Mouse (Mus musculus) embryo, embryonic 9.5 days (tissue): ENCODE measurements around the gene Dmc1.

Experiments
- DNase-seq: peaks from one replicate; pipeline ENCODE4 v3.0.0-alpha.2; 2017; ENCODE audit errors: extremely low spot score

Dmc1 gene

DNA sequence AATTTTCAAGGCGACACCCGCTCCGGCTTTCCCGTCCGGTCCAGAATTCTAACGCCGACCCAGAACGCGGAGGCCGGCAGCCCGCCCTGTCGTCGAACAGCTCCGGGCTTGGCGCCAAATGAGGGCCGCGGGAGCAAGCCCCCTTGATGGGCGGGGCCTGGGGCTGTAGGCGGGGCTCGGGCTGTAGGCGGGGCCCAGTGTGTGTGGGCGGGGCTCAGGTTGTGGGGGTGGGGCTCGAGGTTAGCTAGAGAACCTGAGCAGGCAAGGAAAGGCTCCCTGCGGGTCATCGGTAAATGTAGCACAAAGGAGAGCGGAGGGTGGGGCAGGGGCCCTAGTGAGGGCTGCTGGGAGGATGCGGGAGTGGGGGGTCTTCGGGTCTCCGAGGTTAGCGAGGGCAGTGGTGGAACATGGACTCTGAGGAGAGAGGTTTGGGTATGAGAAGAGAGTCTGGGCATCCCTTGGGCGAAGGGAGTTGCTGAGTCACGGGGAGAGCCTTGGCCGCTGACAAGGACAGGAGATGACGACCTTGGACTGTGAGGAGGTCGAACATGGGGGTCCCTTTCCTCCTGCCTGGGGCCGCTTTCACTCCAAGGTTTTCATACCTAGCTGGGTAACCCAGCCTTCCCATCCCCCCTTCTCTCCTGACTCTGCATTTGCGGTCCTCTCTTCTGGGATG lies at the start of gene Dmc1:
Gene Dmc1, minus strand, starts transcription at position 120 of the 676 bp plus-strand sequence.
- peak; percentile 75 for DNase-seq

DNA sequence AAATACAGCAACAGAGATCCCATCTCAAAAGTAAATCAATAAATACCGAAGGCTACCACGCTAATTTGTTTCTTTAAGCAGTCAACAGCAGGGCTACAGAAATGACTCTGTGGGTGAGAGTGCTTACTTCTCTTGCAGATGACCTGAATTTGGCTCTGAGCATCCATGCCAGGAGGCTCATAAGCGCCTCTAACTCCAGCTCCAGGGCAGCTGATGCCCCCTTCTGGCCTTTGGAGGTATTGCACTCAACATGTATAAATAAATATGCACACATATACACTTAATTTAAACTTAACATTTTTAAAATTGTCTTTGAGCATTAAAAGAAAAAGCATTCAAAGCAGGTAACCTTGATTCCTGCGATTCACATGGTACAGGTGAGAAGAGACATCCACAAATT lies 46.6 kb upstream of the Dmc1 start:
- DNase-seq, result no peak

DNA sequence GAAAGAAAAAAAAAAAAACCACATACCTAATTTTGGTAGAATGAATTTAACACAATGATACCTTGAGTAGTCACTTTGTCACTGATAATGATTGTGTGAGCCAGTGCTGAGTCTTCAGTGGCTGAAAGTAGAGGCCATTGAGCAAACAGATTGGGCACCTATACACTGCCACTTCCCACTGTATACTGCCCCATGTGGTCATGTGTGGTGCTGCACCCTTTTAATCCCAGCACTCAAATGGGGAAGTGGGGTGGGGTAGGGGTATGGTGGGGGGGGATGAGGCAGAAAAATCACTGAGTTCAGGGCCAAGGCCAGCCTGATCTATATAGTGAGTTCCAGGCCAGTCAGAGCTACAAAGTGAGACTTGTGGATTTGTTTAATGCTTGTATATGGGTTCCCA lies 45.7 kb upstream of the Dmc1 start:
- peak; percentile 43 for DNase-seq

DNA sequence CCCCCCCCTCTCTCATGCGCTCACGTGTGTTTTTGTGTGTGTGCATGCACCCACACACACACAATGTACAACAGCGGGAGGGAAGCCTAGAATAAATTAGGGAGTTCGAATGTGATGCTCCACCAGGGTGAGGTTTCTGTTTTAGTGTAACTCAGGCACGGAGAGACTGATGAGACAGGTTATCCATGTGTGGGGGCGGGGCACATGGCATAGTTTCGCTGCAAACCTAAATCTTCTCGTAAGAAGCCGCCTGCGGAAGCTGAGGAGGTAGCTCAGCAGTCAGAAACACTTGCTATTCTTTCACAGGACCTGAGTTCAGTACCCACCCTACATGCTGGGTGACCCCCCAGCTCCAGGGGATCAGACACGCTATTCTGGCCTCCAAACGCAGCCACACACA lies 43.2 kb upstream of the Dmc1 start:
- DNase-seq, result no peak

DNA sequence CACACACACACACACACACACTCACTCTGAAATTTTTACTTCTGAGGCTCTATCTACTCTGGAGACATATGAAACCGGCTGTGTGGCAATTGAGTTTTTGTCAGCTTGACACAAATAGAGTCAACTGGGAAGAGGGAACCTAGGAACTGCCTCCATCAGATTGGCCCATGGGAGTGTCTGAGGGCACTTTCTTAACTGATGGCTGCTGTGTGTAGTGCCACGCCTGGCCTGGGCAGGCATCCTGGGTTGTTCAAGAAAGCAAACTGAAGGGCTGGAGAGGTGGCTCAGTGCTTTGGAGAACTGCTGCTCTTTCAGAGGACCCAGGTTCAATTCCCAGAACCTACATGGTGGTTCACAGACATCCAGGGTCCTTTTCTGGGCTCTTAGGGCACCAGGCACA lies 40.6 kb upstream of the Dmc1 start:
- DNase-seq, result no peak

DNA sequence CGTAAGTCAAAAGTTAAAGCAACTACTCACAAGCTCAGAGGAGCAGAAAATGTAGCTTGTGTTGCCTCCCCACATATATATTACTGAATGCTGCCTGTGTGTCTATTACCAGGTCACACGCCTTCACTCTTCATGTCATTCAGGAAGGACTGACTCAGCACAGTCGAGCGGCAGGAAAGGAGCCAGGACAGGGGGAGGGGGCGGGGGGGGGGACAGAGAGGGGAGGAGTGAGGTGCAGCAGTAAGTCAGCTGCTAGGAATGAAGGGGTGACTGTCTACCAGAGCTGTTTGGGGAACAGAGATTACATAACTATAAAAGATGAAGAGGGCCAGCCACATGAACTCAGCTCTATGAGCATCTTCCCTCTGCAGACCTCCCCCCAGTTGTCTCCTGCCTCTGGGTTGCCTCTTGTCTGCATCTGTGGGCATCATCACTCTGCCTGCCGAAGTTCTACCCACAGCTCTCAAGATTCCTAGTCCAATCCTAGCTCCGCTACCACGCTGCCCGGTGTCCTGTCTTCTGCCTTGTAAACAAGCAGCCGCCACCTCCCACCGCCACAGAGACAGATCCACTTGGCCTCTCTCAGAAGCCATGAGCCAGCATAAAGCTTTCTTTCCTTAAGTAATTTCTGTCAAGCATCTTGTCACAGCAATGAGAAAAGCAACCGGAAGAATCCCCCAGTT lies 36.4 kb upstream of the Dmc1 start:
- no peak for DNase-seq

DNA sequence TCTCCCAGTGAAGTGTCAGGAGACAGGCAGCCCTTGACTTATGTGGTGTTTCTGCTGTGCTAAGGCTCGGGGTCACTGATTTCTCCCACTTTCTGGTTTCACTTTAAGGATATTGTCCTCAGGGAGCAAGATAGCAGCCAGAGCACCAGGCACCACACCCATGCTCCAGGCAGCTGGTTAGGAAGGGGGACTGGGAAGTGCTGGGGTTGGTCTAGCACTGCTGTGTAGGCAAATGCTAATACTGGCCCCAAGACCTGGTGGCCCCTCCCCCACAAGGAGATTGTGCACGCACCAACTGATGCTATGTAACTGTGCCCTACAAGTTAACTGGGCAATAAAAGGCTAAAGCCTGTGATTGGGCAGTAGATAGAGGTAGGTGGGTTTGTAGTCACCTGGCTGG lies 25.6 kb upstream of the Dmc1 start:
- DNase-seq, result no peak

DNA sequence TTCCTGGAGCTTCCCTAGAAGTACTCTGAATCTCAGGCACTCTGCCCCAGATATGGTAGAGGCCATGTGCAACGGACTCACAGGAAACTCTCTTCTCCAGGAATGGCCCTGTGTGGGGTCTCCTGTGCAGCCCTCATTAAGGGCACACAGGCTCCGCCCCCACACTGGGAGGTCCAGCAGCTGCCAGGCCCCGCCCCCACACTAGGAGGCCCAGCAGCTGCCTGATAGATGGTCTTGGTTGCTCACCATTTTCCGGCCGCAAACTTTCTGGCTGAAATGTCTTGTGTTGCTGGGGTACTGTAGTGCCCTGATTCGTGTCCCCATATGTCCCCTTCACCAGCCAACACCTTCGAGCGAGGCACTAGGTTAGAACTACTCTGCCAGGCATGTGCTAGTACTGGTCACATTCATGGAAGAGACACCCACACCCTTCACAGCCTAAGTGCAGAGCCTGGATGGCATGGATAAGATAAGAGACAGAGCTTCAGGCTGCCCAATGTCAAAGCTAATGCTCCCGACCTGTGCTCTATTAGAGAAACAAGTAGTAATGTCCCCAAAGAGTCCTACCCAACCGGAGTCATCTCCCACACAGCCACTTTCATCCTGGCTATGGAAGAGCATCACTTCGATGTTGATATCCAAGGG lies 15.0 kb upstream of the Dmc1 start:
- DNase-seq, result no peak

DNA sequence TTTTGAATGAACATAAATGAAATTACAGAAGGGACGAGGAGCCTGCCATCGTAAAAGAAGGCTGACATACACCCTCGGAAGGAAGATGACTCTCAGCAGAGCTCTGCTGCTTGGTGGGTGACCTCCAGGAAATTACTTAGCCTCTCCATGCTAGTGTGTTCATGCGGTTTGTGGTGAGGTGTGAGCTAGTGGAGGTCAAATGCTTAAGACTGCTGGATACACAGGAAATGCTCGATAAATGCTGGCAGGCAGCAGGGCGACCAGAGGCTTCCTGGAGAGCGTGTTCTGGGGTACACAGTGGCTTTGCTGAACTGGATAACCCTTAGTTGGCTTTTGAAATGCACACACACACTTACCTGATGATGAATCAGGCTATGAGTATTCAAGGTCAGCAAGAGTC lies 13.5 kb upstream of the Dmc1 start:
- DNase-seq, result no peak

DNA sequence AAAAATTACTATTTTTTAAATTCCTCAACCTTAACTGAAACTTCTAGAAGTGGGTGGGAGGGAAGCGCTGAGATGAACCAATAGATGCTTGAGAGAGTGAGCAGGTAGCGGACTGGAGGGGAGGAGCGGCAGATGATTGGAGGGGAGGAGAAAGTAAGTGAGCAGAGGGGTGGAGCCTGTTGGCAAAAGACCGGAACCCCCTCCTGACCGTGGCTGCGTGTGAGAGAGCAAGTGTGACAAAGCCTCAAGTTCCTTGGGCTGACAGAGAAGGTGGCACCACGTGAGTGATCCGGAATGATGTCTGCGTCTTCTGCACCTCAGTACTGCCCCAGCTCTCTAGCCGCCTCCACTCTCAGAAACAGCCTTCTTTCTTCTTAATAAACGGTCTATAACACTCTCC lies 12.2 kb upstream of the Dmc1 start:
- no peak for DNase-seq

DNA sequence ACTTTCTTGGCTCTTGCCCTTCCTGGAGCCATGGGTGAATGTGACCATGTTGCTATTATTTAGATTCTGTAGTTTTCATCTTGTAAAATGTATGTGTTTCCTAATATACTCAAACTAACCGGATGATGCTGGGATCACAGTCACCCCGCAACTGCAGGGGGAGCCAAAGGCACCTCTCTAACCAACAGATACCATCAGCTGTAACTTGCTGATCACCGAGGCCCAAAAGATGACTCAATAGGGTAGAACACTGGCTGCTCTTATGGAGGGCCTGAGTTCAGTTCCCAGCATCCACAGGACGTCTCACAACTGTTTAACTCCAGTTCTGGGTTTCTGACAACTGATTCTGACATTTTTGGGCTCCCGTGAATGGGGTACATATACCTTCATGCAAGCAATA lies 11.8 kb upstream of the Dmc1 start:
- DNase-seq, result no peak

DNA sequence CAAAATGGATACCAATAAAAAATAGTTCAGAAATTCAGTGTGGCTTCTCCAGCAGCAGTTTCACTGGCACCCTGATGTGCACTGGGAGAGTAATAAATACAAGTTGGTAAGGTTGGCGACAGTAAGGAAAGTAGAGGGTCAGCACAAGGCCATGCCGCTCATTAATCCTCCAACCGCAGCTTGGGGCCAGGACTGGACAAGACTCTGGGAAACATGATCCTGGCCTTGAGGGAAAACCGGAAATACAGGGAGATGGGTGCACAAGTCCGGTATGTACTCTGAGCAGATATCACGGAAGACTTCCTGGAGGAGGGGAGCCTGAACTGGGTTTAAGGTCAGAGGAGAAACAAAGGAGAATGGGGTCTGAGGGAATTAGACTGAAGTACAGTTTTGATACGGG lies 10.6 kb upstream of the Dmc1 start:
- no peak for DNase-seq

DNA sequence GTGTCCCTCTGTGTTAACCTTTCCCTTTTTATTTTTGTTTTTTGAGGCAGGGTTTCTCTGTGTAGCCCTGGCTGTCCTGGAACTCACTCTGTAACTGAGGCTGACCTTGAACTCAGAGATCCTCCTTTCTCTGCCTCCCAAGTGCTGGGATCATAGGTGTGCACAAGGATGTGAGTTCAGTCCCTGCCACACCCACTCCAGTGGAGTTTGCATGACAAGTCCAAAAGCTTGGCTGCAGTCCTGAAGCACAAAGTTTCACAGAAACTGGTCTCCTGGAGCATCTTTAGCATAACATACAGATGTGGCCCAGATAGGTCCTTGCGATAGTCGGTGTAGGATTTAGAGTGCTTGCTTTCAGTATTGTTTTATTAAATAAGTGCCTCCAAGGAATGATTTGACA lies 4.3 kb upstream of the Dmc1 start:
- no peak for DNase-seq

DNA sequence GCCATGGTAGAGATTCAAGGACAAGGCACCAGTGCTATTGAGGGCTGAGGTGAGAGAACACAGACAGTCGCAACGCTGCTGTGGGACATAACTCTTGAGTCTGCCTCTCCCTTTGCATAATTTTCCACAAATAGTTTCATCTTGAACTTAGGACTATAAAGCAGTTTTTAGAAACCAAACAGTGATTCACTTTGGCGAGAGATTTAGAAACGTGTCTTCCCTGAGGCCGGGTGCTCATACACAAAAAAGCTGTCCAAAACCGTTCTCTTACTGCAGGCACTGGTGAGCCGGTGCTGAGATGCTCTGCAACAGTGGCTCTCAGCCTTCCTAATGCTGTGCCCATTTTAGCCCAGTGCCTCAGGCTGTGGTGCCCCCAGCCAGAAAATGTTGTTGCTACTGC lies 3.3 kb upstream of the Dmc1 start:
- DNase-seq, result no peak

DNA sequence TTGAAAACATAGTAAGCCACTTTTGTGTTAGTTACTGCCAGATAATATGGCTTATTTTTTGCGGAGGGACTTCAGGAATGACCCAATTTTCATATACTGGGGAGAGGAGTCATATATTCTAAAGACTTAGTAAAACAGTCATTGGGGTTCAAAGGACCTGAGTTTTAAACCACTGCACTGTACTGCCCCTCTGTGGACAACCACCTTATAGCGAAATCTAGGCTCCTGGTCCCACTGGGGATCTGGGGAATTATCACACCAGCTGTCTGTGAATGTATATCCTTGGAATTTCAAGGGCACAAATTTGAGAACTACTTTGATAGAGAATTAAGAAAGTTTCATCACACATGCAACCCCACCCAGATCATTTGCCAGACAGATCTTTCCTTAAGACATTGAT lies 2.8 kb upstream of the Dmc1 start:
- no peak for DNase-seq

DNA sequence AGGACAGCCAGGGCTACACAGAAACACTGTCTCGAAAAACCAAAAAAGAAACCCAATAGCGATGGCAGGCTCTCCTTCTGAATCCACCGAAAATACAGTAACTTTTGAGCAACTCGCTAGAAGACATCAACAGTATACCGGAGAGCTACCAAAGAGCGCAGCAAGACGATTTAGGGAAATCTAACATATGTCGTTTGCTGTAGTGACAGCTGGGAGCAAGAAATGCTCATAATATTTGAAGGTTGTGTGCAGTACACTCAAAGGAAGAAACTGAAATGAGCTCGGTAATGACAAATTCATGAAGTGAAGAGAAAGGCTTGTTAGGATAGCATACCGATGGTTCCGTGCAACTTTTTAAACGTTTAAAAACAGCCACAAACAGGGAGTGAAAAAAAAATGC lies 1.3 kb upstream of the Dmc1 start:
- no peak for DNase-seq

DNA sequence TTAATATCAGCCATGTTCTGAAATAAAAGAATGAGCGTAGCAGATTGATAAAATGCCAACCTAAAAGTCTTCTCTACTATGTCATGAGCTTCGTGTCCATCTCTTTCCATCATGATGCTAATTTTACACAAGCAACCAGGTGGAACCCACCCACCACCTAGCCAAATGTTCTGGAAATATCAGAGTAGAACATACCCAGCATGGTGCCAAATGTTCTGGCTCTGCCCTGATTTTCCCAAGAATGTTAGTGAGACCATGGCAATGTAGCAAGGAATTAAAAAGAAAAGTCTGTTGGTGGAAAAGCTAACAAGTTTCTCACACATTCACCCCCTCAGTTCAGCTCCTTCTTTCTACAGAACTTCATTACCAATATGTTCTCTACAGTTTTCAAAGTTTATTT lies 4.7 kb downstream of the Dmc1 start:
- DNase-seq, result no peak

DNA sequence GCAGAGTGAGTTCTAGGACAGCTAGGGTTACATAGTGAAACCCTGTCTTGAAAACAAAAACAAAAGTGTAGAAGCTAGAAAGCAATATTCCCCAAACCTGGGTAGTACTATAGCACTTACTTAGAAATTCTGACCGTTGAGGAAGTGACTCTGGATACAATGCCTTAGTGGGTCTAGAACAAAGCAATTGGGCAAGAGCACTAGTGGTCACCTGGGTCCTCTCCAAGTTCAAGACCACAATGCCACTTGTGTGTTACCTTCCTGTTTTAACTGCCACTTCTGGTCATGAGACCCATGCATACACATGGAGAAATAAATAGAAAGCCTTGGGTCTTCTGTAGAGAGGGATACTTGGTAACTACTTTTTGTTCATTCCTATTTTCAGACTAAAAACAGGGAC lies 6.2 kb downstream of the Dmc1 start:
- no peak for DNase-seq

DNA sequence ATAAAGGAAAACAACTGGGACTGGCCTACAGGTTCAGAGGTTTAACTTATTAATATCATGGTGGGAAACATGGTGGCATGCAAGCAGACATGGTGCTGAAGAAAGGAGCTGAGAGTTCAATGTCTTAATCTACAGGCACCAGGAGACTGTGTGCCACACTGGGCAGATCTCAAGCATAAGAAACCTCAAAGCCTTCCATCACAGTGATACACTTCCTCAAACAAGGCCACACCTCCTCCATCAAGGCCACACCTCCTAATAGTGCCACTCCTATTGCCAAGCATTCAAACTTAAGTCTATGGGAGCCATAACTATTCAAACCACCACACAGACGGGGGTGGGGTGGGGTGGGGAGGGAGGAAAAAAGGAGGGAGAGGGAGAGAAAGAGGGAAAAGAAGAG lies 23.3 kb downstream of the Dmc1 start:
- no peak for DNase-seq

DNA sequence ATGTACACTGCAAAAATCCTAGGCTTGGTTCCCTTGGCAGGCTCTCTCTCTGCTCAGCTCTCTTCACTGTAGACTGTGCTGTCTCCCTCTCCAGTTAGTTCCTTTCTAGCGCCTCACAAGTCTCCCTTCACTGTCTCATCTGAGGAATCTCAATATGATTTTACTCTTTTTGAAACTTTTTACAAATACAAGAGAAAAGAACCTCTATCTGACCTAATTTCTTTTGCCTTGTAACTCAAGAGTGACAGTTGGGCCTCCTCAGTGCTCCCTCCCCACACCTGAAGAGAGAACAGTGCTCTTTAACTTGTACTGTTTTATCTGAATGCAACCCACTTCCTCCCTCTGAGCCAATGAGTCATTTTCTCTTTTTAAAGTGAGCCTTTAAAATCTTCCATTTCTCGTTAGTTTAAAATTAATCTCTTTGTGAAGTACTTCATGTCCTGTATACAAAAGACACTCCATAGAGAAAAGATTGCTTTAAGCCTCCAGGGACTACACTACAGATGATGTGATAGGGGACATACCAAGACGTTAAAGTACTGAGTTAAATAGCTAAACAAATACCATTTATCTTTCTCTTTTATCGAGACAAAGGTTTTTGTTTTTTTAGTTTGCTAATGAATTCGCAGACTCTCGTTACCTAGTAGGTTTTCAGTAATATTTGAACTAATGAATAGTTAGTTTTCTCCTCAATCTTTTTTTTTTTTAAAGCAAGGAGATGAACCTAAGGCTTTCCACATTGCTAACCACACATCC lies 27.1 kb downstream of the Dmc1 start:
- DNase-seq, result no peak

DNA sequence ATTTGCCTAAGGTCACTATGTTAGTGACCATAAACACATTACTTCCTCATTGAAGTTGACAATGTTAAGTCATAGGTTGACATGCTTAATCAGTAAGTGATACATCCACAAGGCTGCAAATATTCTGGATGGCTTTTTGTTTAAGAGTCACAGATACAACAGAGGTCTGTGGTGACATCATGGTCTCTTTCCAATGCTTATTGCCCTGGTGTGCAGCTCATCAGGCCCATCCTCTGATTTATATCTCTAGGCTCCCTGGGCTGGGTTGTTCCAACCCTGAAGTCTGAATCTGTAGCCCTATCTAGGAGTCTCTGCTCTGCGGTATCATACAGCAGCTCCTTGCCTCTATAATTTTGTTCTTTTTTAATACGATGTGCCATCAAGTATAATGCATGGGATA lies 28.0 kb downstream of the Dmc1 start:
- DNase-seq, result no peak

DNA sequence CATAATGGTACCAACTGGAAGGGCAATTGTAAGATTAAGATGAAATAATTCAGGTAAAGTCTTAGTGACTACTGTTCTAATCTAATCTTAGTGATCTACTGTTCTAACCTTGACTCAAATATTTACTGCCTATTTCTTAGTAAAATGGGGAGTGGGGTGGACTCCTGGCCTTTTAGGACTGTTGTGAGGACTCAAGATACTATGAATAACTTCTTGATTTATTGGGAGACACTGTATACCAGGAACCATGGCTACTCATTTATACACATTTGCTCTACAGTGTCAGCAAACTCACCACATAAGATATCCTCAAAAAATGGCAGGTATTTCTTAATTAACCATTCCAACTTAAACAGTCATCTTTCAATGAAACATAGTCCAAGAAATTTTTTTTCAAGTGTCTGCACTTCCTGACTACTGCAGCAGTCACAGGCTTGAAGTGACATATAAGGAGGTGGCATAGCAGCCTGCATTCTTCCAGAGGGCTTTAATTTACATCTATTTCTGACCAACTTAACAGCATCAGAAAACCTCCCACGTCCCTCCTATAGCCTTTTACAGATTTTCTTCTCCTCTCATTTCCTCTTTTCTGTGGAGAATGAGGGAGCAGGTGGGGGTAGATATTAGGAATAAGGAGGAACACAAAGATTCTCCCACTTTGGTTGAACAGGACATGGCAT lies 29.2 kb downstream of the Dmc1 start:
- no peak for DNase-seq
